Mouse (Mus musculus) left cerebral cortex, postnatal 36 days (tissue): Measurements from ENCODE around the gene Ank3. TPM values are rescaled to one million over a fixed set of nuclear protein-coding genes. Genes with fewer than 3 reads are reported as not detected.

ENCODE experiments used
- DNase-seq, 2 experiments: peaks; one replicate each; pipeline ENCODE4 v3.0.0; 2021 to 2022; ENCODE audit warnings: low spot score in 2 of 2, mixed read lengths in 1 of 2
- intact Hi-C: fragments of 180-260 bp; cut with DNase I; formaldehyde crosslinking; loops from one replicate; pipeline ENCODE4 v1.15.1; 2025
- total RNA-seq, 2 experiments: library from RNA; stranded (reverse); gene quantifications; 2 replicates each; pipeline ENCODE4 v1.2.3; 2021

Gene Ank3
- total RNA-seq, 2 experiments from 2014 or later: 498 to 546 TPM

GRCm38 (mm10) chr10:69777736-69778135 lies 379.2 kb downstream of the Ank3 start:
- DNase-seq: no peak
- intact Hi-C loops: no loop called here

- no peak for DNase-seq
- intact Hi-C loops: no loop called here
Observed at GRCm38 (mm10) chr10:69779246-69779645, 380.7 kb downstream of the Ank3 start.

GRCm38 (mm10) chr10:69781491-69781890 lies 382.9 kb downstream of the Ank3 start:
- DNase-seq: peak in 1 of 2 experiments; percentile 52
- intact Hi-C loops: no loop called here

GRCm38 (mm10) chr10:69785235-69785634 lies 386.7 kb downstream of the Ank3 start:
- intact Hi-C loops: no loop called here
- DNase-seq: no peak

GRCm38 (mm10) chr10:69785692-69786091 lies 387.1 kb downstream of the Ank3 start:
- DNase-seq: no peak
- intact Hi-C loops: no loop called here

GRCm38 (mm10) chr10:69786220-69786993 lies 387.8 kb downstream of the Ank3 start:
- no peak for DNase-seq
- intact Hi-C loops: no loop called here

GRCm38 (mm10) chr10:69787379-69787778 lies 388.8 kb downstream of the Ank3 start:
- intact Hi-C loops: no loop called here
- peak in 1 of 2 experiments; percentile 33 for DNase-seq

- no peak for DNase-seq
- intact Hi-C loops: loop anchor here (5.0 kb wide), 1 partner anchor 128 kb away; no protein-coding TSS in a partner anchor
Observed at GRCm38 (mm10) chr10:69790606-69791005, 392.0 kb downstream of the Ank3 start.

GRCm38 (mm10) chr10:69791951-69792350 lies 393.4 kb downstream of the Ank3 start:
- no peak for DNase-seq
- intact Hi-C loops: loop anchor here (5.0 kb wide), 1 partner anchor 130 kb away; no protein-coding TSS in a partner anchor

- intact Hi-C loops: loop anchor here (5.0 kb wide), 1 partner anchor 130 kb away; no protein-coding TSS in a partner anchor
- peak; percentile 70 to 71 for DNase-seq
Observed at GRCm38 (mm10) chr10:69792400-69792799, 393.8 kb downstream of the Ank3 start.

GRCm38 (mm10) chr10:69793079-69793478 lies 394.5 kb downstream of the Ank3 start:
- intact Hi-C loops: loop anchor here (5.0 kb wide), 1 partner anchor 131 kb away; no protein-coding TSS in a partner anchor
- no peak for DNase-seq

GRCm38 (mm10) chr10:69795656-69796055 lies 397.1 kb downstream of the Ank3 start:
- DNase-seq: no peak
- intact Hi-C loops: no loop called here

GRCm38 (mm10) chr10:69796421-69796886 lies 397.9 kb downstream of the Ank3 start:
- intact Hi-C loops: no loop called here
- no peak for DNase-seq

- intact Hi-C loops: no loop called here
- peak; percentile 58 to 77 for DNase-seq
Observed at GRCm38 (mm10) chr10:69803135-69803756, 404.7 kb downstream of the Ank3 start.

GRCm38 (mm10) chr10:69804613-69805012 lies 406.0 kb downstream of the Ank3 start:
- peak in 1 of 2 experiments; percentile 33 for DNase-seq
- intact Hi-C loops: no loop called here

GRCm38 (mm10) chr10:69810785-69811184 lies 412.2 kb downstream of the Ank3 start:
- no peak for DNase-seq
- intact Hi-C loops: no loop called here

- DNase-seq: no peak
- intact Hi-C loops: no loop called here
Observed at GRCm38 (mm10) chr10:69813823-69814522, 415.4 kb downstream of the Ank3 start.

GRCm38 (mm10) chr10:69821245-69821644 lies 422.7 kb downstream of the Ank3 start:
- intact Hi-C loops: no loop called here
- no peak for DNase-seq

GRCm38 (mm10) chr10:69828770-69829169 lies 430.2 kb downstream of the Ank3 start:
- DNase-seq: no peak
- intact Hi-C loops: no loop called here

- DNase-seq: no peak
- intact Hi-C loops: no loop called here
Observed at GRCm38 (mm10) chr10:69829236-69829635, 430.7 kb downstream of the Ank3 start.
